Mouse (Mus musculus) kidney, postnatal 14 days (tissue): ENCODE results near the gene Tesc.

Source experiments
- DNase-seq: peaks from one replicate; pipeline ENCODE4 v3.0.0; 2022; ENCODE audit warnings: mixed read lengths

Tesc gene

DNA sequence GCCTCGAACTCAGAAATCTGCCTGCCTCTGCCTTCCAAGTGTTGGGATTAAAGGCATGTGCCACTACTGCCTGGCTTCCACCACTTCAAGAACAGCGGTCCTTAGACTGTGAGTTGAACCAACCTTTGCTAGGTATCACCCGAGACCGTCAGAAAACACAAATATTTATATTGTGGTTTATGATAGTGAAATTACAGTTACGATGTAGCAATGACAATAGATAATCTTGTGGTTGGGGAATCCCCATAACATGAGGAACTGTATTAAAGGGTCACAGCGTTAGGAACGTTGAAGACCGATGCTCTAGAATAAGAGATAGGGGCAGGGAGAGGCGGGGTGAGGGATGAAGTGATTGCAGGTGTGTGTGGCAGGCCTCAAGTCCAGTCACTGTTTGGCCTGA is 17.8 kb downstream of the Tesc start:
- DNase-seq = no peak

DNA sequence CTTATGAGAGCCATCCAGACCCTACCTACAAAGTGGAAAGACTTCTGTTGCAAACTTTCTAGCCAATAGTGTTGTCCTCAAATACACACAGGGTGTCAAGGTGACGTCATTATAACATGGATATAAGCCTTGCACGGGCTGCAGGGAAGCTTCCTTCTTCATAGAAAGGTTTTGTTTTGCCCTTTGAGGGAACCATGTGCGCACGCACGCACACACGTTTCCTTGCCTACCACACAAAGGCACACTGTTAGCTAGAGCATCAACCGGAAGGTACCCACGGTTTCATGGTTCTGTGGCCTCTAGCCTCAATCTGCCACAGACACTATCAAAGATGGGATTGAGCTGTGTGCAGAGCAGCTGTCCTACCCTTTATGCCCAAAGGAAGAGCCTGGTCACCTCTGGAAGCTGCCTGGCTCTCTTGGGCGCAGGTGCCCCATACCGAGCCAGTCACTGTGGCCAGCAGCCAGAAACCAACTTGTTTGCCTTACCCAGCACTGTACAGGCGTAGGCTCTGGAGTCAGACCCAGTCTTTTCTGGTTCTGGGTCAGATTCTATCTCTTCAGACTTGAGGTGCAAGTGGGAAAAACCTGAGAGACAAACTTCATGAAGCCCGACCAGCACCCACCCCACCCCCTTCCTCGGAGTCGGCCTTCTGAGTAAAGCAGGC is 19.7 kb downstream of the Tesc start:
- DNase-seq = no peak

DNA sequence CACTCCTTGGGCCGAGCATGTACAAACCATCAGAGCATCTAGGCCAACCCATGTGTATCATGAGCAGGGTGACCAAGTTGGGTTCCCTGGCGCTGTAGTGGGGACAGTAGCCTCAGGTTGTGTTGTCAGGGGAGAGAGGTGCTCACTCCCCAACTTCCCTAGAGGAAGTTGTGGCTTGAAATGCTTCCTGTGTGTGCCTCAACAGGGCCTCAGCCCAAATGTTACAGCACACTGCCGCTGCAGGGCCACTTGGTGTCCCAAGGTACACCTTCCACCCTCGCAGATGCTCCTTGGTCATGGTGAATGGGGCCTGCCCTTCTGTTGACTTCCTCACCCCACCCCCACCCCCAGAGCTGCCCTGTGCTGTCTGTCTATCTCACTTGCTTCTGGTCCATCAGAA is 20.9 kb downstream of the Tesc start:
- no peak for DNase-seq

DNA sequence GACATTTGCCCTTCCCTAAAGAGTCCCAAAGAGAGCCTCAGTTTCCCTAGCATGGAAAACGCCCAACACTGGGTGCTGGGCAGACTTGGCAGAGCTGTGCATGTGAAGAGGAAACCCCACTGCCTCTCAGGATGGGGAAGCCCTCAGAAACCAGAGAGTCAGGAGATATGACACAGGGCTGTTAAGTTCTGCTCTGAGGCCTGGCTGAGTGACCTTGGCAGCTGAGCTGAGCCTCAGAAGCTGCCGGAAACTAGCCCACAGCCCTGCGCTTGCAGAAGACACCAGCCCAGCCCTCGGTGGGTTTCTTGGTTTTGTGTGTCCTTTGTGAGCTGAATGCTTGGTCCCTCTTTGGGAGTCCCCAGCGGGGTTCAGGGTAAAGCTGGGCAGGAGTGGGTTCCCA is 21.4 kb downstream of the Tesc start:
- DNase-seq = no peak

DNA sequence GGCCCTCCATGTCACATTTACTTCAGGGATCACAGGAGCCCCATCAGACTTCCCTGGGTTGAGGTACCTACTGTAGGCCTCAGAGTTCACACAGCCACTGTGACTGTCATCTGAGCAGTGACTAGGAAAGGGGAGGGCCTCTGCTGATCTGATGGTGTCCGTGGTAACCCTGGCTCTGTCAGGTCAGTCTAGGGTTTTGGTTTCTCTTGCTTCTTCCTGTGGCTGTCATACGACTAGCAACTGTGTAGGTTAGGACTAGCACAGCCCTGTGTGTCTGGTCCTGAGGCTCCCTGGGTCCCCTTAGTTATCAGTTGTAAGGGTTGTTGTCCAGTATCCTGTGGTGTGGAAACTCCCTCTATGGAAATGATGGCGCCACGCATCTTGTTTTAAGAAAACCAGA is 23.2 kb downstream of the Tesc start:
- DNase-seq = no peak

DNA sequence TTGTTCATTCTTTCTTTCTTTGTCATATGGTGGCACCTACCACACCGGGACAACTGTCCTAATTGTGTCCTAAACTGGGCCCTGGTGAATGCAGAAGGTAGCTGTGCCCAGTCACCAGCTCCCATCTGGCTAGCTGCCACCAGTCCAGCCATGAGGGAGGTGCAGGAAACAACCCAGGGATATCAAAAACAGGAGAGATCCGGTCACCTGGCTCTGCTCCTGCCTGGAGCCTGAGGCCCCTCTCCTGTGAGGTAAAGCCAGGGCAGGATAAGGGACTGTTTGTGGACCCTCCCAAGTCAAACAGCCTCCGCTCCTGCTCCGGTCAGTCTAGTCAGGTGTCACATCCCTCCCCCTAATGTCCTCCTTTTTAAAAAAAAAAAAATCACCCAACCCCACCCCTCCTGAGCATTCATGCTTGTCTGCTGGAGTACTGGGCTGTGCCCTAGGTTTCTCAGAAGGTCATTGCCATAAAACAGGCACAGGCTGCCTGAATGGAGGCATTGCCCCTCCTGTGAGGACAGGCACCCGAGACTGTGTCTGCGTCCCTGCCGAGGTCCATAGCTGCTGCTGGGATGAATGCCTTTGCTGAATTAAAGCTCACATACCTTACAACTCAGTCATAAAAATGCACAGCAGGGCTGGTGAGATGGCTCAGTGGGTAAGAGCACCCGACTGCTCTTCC is 24.6 kb downstream of the Tesc start:
- peak; percentile 86 for DNase-seq

DNA sequence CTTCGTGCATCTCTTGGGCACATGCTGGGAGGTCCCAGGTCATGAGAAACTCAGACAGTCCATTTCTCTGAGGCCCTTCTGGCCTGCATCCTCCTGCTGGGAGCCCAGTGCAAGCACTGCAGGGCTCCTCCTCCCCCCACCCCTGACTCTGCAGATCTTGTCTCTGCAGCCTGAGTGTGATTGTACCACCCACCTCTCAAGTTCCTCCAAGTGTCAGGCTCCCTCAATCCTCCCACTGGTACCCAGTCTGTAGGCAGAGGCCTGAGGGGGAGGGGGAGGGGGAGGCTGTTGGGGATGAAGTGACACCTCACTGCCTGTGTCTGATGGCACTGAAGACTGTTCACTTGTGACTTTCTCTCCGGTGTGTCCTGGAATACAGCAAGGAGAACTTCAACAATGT is 25.7 kb downstream of the Tesc start:
- DNase-seq = no peak

DNA sequence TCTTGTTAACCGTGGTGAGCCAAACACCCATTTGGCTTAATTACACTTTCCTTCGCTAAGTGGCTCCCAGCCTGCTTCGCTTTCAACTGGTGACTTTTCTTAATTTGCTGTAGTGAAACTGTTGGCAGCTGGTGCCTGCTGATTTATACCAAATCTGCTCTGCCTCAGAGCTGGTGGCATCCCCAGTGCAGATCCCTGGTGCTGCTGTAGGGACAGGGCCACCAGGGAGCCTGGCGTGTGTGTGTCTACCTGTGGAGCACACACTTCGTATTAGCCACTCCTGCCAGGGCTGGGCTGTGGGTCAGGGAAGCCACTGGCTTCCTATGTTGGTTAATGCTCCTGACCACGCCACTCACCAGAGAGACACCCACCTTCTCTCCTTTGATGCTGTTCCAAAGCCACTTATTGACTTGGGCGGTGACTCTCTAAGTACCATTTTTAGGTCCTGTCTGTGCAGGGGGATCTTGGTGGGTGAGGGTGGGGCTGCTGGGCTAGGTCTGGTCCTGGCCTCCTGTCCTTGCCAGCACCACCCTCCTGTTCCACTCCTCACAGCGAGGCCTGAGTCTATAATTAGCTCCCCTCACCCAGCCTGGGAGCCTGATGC is 30.1 kb downstream of the Tesc start:
- no peak for DNase-seq

DNA sequence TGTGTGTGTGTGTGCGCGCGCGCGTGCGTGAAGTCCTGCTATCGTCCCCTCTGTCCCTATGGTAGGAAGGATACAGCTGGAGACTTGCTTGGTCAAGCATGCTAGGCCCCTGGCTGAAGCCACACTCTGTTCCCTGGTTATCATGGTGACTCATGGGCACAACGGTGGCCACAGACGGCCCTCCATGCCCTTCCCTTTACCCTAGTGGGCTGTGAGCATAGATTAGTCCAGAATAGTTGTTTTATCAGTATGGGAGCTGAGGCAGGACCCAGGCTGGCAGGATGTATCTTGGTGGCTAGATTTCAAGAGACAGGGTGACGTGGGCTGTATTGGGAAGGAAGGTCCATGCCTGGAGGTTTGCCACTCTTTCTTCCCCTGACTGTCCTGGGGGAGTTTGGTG is 31.3 kb downstream of the Tesc start:
- no peak for DNase-seq

DNA sequence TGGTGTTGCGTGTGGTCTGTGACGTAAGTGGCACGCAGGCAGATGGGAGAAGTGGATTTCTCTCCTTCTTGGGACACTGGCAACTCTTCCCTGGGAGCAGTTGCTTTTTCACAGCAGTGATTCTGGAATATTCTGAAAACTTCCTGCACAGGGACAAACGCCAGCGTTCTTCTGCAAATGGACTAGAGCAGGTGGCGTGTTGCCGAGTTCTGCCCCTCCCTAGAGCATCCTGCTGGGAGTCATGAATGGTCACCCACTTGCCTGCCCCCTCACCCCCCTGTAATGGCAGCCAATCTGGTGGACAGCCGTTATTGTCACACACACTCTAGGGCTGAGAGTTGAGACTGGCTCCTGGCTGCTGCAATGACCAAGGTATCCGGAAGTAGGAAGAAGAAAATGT is 32.1 kb downstream of the Tesc start:
- no peak for DNase-seq

DNA sequence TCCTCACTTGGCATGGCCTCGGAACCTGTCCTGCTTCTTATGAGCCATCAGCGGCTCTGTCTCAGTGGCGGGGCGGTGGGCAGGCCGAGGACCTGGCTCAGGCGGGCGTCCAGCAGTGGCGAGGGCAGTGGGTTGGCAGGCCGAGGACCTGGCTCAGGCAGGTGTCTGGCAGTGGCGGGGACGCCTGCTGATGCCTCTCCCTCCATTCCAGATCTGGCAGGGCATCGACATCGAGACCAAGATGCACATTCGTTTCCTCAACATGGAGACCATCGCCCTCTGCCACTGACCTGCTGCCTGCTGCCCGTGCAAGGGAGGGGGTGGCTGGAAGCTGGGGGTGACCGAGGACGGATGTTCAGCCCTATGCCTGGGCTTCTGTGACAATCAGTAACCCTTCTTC is 33.8 kb downstream of the Tesc start:
- no peak for DNase-seq

DNA sequence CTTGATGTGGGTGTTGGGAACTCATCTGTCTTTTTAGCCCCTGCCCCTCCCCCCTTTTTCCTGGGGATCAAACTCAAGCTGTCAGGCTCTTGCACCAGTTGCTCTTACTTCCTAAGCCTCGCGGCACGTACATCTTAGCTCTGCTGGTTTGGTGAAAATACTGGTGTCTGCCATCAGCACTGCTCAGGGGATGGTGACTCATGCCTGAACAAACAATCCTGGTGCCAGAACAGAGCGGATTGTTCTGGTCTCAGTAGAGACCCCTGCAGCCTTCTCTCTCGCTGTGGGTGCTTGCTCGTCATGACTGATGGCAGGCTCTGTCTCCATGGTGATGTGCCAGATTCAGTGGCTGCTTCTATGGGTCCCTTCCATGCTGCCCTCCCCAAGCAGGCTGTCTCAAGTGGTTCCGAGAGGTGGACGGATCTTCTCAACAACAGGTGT is 35.7 kb downstream of the Tesc start:
- DNase-seq = no peak

DNA sequence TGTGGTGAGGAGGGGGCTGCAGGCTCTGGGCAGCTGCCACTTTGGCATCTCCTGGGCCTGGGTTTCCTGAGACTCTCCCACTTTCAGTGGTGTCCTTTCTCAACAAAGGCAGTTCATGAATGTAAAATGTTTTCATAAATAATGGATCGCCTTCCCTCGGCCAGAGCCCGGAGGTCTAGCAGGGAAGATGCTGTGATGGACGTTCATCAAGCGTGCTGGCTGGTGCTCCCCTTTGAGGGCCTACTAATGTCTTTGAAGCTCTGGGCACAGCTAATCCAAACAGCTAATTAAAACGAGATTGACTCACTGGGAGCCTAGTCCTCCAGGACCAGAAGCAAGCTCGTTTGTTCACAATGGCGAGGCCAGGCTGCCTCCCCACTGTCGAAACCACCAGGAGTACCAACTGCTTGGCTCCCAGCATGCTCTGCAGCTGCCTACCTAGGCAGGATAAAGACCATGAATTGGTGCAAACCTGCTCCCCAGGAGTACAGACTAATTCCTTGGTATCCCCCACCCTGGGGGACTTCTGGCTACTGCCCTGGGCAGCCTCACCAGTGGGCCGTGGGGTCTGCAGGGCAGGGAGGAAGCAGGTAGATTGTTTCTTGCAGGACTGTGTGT is 36.9 kb downstream of the Tesc start:
- no peak for DNase-seq

DNA sequence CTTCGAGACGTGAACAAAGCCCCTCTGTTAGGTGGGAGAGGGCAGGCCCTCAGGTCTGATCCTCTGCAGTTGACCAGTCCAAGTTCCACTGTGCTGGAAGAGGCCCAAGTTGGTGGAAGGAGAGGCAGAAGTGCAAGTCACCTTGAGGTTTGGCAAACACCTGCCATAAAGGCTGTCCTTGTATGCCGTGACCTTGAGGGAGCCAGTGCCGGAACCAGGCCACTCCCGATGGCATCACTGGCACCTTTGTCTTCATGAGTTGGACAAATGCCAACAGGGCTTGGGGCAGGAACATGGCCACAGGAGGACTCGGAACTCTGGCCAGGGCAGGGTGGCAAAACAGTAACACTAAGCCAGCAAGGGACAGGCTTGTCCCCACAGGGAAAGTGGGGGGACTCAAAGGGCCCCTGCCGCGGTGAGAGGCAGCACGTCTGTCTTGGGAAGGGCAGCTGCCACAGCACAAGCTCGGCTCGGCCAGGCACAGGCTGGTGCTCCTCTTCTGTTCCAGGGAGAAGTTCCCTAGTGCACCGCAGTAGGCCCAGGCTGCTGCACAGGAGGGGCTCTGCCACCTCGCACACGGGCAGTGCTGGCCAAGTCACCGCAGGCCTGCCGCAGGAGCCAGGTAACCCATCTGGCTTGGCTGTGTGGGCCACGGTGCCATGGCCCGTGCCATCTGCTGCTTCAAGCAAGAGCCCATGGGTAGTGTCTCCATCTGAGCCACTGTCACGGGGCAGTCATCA is 38.1 kb downstream of the Tesc start:
- DNase-seq = peak; percentile 84

DNA sequence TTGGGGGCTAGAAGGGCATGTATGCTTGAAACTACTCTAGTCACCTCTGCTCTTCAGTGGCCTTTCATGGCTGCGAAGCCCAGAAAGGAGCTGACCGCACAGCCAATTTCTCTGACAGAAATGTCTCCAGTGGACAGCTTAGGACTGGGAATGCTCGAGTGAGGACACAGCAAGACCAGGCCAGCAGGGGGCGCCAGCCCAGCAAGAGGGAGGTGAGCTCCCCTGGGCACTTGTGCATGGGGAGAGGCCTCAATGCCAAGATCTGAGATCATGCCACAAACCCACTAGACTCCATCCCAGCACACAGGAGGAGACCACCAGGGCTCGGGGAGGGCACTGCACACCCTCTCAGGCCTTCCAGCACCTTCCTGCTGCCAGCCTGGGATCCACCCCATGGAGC is 39.3 kb downstream of the Tesc start:
- DNase-seq = peak; percentile 72

DNA sequence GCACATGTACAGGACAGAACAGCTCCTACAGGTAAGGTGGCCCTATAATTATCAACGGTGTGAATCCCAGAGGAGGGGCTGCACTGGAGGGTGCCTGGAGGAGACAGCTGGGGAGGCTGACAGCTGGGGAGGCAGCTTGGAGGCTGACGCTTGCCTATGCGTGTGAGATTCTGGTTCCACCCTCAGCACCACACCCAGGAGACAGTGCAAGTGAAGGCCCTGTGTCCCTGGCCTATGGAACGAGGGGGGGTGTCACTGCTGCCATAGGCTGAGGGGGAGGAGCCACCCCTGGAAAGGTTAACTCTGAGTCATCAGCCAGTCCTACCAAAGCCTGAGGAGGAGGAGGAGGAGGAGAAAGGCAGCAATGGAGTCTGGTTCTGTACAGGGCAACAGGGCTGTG is 40.0 kb downstream of the Tesc start:
- no peak for DNase-seq

DNA sequence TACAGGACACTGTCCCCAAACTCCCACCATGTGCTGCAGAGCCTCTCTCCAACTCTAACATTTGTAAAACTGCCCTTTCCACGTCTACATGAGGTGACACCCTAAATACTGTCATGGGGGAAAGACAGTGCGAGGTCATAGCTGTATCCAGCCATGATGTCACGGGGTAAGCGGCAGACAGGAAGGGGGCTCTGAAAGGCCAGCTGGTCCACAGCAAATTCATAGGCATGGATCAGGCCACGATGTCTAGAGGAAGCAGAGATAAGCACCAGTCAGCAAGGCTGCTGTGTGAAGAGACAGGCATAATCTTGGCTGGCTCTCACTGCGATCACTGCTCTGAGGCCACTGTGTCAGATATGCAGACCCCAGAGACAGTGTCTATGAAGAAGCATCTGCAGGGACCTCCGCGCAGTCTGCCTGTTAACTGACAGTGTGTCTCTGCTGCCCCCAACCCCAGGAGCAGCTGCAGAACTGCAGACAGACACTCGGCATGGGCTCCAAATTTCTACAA is 40.5 kb downstream of the Tesc start:
- DNase-seq = no peak

DNA sequence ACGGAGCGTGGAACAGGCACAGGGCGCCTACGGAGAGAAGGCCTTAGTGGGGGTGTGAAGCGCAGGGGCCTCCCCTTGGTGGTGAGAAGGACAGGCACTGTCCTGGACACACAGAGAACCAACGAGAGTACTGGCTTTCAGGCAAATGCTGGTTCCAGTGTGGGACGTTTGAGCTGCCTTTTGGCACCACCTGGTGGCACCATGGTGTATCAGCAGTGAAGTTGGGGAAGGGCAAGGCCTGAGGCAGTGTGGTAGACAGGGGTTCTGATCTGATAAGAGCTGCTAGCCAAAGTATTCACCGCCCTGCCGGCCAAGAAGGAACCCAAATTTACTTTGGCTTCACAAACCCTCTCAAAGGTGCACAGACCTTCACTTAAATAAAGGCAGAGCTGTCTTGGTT is 41.8 kb downstream of the Tesc start:
- DNase-seq = peak; percentile 80

DNA sequence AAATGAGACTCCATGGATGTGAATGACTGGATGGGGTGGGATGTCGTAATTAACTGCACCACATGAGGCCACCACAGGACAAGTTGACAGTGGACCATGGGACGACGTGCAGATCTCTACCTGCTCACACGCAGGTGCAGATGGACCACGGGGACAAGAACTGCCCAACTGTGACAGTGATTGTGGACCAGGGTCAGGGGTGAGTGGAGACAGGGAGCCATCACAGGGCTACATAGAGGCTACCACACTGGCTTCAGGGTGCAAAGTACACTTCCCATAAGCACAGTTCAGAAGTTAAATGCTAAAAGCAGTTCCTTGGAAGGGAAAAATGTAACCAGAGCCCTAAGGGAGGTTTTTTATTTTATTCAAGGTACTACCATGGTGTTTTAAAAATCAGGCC is 44.2 kb downstream of the Tesc start:
- DNase-seq = peak; percentile 45

DNA sequence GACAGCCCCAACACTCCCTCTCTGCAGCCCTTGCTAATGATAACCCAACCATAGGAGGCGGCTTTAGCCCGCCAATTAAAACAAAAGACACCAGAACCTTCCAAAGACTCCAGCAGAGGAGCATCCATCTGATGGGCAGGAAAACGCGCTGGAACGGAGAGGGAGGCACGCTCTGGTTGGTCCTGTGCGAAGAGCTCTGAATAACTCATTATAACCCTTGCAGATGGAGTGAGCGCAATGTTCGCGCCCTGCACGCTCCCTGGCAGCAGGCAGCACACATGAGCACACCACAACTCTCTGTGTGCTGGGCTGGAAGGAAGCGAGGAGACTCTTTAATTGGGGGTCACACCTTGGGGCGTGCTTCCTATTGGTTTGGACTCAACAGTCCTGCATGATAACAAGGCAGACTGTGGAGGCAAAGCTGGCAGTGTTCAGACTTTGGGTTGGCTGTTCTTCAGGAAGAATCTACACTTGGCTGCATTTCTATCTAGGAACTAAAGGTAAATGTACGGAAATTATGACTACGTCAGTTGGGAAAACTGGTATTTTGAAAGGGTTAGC is 45.8 kb downstream of the Tesc start:
- no peak for DNase-seq

DNA sequence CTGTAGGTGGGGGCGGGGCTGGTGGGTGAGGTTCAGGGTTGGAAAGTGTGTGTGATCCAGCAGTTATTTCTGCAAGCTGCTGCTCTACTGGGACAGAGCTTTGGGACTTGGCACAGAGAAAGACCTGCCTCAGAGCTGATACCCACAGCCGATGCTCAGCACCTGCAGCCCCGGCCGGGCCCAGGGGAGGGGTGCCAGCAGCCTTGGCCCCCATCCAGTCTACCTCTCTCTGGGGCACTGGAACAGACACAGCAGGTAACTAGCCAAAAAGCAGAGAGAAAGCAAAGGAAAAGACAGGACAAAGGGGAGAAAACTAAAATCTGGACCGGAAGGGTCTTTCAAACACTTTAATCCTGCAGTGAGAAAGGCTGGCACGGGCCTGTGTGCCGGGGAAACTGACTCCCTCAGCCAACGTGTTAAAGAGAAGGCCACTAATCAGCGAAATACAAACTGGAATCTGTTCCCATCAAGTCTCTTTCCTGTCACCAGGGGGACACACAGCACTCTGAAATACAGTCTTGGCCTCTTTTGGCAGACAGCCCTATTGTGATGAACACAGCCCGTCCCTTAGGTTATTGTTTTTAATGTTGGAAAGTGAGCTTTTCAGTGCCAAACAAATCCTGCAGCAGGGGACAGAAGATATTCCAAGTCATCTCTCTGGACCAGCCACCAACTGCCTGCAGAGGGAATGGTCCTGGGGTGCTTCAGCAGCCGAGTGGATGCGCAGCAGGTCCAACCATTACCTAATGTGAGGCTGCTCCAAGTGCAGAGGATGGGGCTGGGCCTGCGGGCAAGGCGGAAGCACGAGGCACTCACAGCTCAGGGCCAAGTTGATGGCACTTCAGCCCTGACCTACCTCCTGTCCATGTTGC is 49.4 kb downstream of the Tesc start:
- DNase-seq = no peak

DNA sequence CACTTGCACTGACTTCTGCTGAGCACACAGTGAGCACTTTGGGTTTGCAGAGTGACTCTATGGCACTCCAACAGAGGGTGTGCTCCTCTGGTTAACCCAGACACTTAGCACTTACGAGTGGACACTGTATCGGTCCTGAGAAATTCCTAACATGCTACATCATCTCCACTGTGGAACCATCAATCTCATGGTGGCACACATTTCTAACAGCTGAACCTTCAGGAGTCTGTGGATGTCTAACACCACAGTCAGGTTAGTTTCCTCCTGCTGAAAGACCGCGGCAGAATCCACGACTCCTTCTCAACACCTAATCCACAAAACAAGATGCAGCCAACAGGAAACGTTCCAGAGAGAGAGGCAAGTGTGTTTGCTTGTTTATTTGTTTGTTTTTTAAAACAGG is 51.0 kb downstream of the Tesc start:
- no peak for DNase-seq
